Mouse (Mus musculus) neural tube, embryonic 11.5 days (tissue): Measurements from ENCODE around the gene Polh. TPM values are rescaled to one million over a fixed set of nuclear protein-coding genes. Genes with fewer than 3 reads are reported as not detected.

Experiments
- ATAC-seq: fragments of 200-750 bp; cut with Nextera tagmentation; 2 replicates; pipeline ENCODE4 v1.8.0; 2017; ENCODE audit warnings: moderate number of reproducible peaks, mild to moderate bottlenecking, moderate TSS enrichment, moderate library complexity; ENCODE audit not compliant: insufficient read depth, low FRiP score, low TSS enrichment
- DNase-seq: peaks from one replicate; pipeline ENCODE4 v3.0.0-alpha.2; 2015; ENCODE audit warnings: low spot score
- H3K27ac ChIP-seq: fragments of 300-500 bp; sonication (generic); 2 replicates; pipeline ENCODE4 v1.5.1; 2014; ENCODE audit warnings: low read depth, mild to moderate bottlenecking, low read length
- H3K27me3 ChIP-seq: fragments of 300-500 bp; sonication (generic); 2 replicates; pipeline ENCODE4 v1.6.1; 2014; ENCODE audit warnings: mild to moderate bottlenecking, low read length, mixed read lengths; ENCODE audit not compliant: control insufficient read depth, insufficient read depth
- H3K36me3 ChIP-seq: fragments of 300-500 bp; sonication (generic); 2 replicates; pipeline ENCODE4 v1.6.1; 2014; ENCODE audit warnings: mild to moderate bottlenecking, low read length, moderate library complexity, mixed read lengths; ENCODE audit not compliant: control insufficient read depth, insufficient read depth
- H3K4me1 ChIP-seq: fragments of 300-500 bp; sonication (generic); 2 replicates; pipeline ENCODE4 v1.6.1; 2014; ENCODE audit warnings: low read length, mixed read lengths; ENCODE audit not compliant: control insufficient read depth, insufficient read depth
- H3K4me2 ChIP-seq: fragments of 300-500 bp; sonication (generic); 2 replicates; pipeline ENCODE4 v1.6.1; 2014; ENCODE audit warnings: low read depth, mild to moderate bottlenecking, moderate library complexity
- H3K4me3 ChIP-seq: fragments of 300-500 bp; sonication (generic); 2 replicates; pipeline ENCODE4 v1.5.1; 2014; ENCODE audit warnings: low read depth, low read length
- H3K9ac ChIP-seq: fragments of 300-500 bp; sonication (generic); 2 replicates; pipeline ENCODE4 v1.6.1; 2014; ENCODE audit warnings: mild to moderate bottlenecking, low read length
- H3K9me3 ChIP-seq: fragments of 300-500 bp; sonication (generic); 2 replicates; pipeline ENCODE4 v1.6.1; 2016; ENCODE audit warnings: low read length; ENCODE audit not compliant: control insufficient read depth
- WGBS: fragments of 180-500 bp; shearing (Covaris S2); extraction: QIAGEN DNeasy Blood & Tissue Kit; methylation state at CpG from one replicate; pipeline ENCODE4 v1.1.7; 2014; 5-methylcytosine and 5-hydroxymethylcytosine counted together
- polyA plus RNA-seq: library from polyadenylated mRNA; unstranded; fragments of >200 nt; fragmentation: Nextera tagmentation; extraction: Ambion mirVana; gene quantifications from 2 replicates; pipeline ENCODE4 v1.2.1, GENCODE M21; 2014

The Polh gene
- polyA plus RNA-seq, 1 experiment from 2014 or later, result 8.9 TPM

- Histone ChIP-seq H3K9ac (no peak overlapping the region), H3K4me2 (no peak overlapping the region), H3K9me3 (no peaks in the 10 kb centered on the region), H3K4me1 (no peaks in the 10 kb centered on the region), H3K27me3 (no peaks in the 10 kb centered on the region), H3K27ac (no peak overlapping the region), H3K4me3 (no peak overlapping the region), H3K36me3 (peaks cover 10% of the 10 kb centered on the region; the same call in 1 of the 2 replicates)
- ATAC-seq (no peak), DNase-seq (no peak)
- 83% methylated on average over 8 of the region's 8 CpGs for WGBS
Measured at GRCm38 (mm10) chr17:46132862-46133261, 69.6 kb downstream of the Polh start.

- DNase-seq (peak; percentile 82), ATAC-seq (peak; percentile 31; the same call in 1 of the 2 replicates)
- H3K9me3 ChIP-seq, result no peaks in the 10 kb centered on the region
- no peaks in the 10 kb centered on the region for H3K4me1 ChIP-seq
- no peak overlapping the region for H3K9ac ChIP-seq
- H3K27me3 ChIP-seq, result no peaks in the 10 kb centered on the region
- no peak overlapping the region for H3K4me2 ChIP-seq
- H3K4me3 ChIP-seq, result no peak overlapping the region
- H3K27ac ChIP-seq, result no peak overlapping the region
- WGBS, result 18% methylated on average over 12 of the region's 12 CpGs
- peaks cover 10% of the 10 kb centered on the region; the same call in 1 of the 2 replicates for H3K36me3 ChIP-seq
Measured at GRCm38 (mm10) chr17:46132058-46132718, 70.3 kb downstream of the Polh start.

- no peaks in the 10 kb centered on the region for H3K27me3 ChIP-seq
- no peak overlapping the region for H3K4me2 ChIP-seq
- H3K4me3 ChIP-seq, result no peak overlapping the region
- DNase-seq (no peak), ATAC-seq (no peak)
- no peak overlapping the region for H3K27ac ChIP-seq
- WGBS, result 80% methylated on average over 13 of the region's 13 CpGs
- no peaks in the 10 kb centered on the region for H3K9me3 ChIP-seq
- no peak overlapping the region for H3K9ac ChIP-seq
- peaks cover 18% of the 10 kb centered on the region; the same call in 1 of the 2 replicates for H3K36me3 ChIP-seq
- no peaks in the 10 kb centered on the region for H3K4me1 ChIP-seq
Measured at GRCm38 (mm10) chr17:46129741-46130498, 72.5 kb downstream of the Polh start.

- no peak overlapping the region for H3K4me2 ChIP-seq
- no peak overlapping the region for H3K27ac ChIP-seq
- no peak overlapping the region for H3K4me3 ChIP-seq
- no peaks in the 10 kb centered on the region for H3K4me1 ChIP-seq
- H3K36me3 ChIP-seq, result peaks cover 25% of the 10 kb centered on the region
- H3K27me3 ChIP-seq, result no peaks in the 10 kb centered on the region
- DNase-seq (no peak), ATAC-seq (no peak)
- WGBS, result 82% methylated on average over 6 of the region's 6 CpGs
- H3K9ac ChIP-seq, result no peak overlapping the region
- H3K9me3 ChIP-seq, result no peaks in the 10 kb centered on the region
Measured at GRCm38 (mm10) chr17:46127814-46128493, 74.5 kb downstream of the Polh start.

GRCm38 (mm10) chr17:46126608-46127007 lies 75.8 kb downstream of the Polh start:
- Histone ChIP-seq H3K4me2 (no peak overlapping the region), H3K9ac (no peak overlapping the region), H3K4me1 (no peaks in the 10 kb centered on the region), H3K4me3 (no peak overlapping the region), H3K36me3 (peaks cover 30% of the 10 kb centered on the region), H3K9me3 (no peaks in the 10 kb centered on the region), H3K27me3 (no peaks in the 10 kb centered on the region), H3K27ac (no peak overlapping the region)
- WGBS, result 75% methylated on average over 6 of the region's 6 CpGs
- no peak for ATAC-seq
- no peak for DNase-seq

- no peak for ATAC-seq
- Histone ChIP-seq H3K27me3 (no peaks in the 10 kb centered on the region), H3K36me3 (peaks cover 30% of the 10 kb centered on the region), H3K4me2 (no peak overlapping the region), H3K4me1 (no peaks in the 10 kb centered on the region), H3K9me3 (no peaks in the 10 kb centered on the region), H3K4me3 (no peak overlapping the region), H3K27ac (no peak overlapping the region), H3K9ac (no peak overlapping the region)
- WGBS, result 90% methylated on average over 12 of the region's 12 CpGs
- DNase-seq, result no peak
Measured at GRCm38 (mm10) chr17:46123953-46124700, 78.3 kb downstream of the Polh start.

- Histone ChIP-seq H3K4me1 (no peaks in the 10 kb centered on the region), H3K27me3 (no peaks in the 10 kb centered on the region), H3K9me3 (no peaks in the 10 kb centered on the region), H3K4me2 (no peak overlapping the region), H3K9ac (no peak overlapping the region), H3K27ac (no peak overlapping the region), H3K4me3 (no peak overlapping the region), H3K36me3 (peaks cover 23% of the 10 kb centered on the region)
- DNase-seq, result no peak
- 98% methylated on average over 4 of the region's 4 CpGs for WGBS
- no peak for ATAC-seq
Measured at GRCm38 (mm10) chr17:46123285-46123684, 79.2 kb downstream of the Polh start.

GRCm38 (mm10) chr17:46122791-46123190 lies 79.7 kb downstream of the Polh start:
- 96% methylated on average over 4 of the region's 4 CpGs for WGBS
- ATAC-seq (no peak), DNase-seq (no peak)
- Histone ChIP-seq H3K27ac (no peak overlapping the region), H3K36me3 (peaks cover 20% of the 10 kb centered on the region), H3K9ac (no peak overlapping the region), H3K9me3 (no peaks in the 10 kb centered on the region), H3K4me3 (no peak overlapping the region), H3K4me2 (no peak overlapping the region), H3K27me3 (no peaks in the 10 kb centered on the region), H3K4me1 (no peaks in the 10 kb centered on the region)
